Mouse (Mus musculus) cortical plate, adult 2 months (tissue): ENCODE measurements around the gene Pacsin2.
"Not testable (repeated sequence)": the region's sequence is repeated elsewhere in the genome, so short reads cannot be mapped to it uniquely, and the experiment has no call there.

Experiments used
- CTCF ChIP-seq: fragments of 200-500 bp; IDR thresholded peaks from 2 replicates; pipeline ENCODE4 v1.5.1; 2011; ENCODE audit warnings: mild to moderate bottlenecking, control low read depth, low read length; ENCODE audit not compliant: insufficient read depth; ENCODE audit errors: extremely low read depth
- POLR2A ChIP-seq: fragments of 200-500 bp; IDR thresholded peaks from 2 replicates; pipeline ENCODE4 v1.6.1; 2011; ENCODE audit warnings: mild to moderate bottlenecking, low read length, control low read depth; ENCODE audit not compliant: insufficient read depth; ENCODE audit errors: extremely low read depth

- TF ChIP-seq POLR2A, CTCF: not testable (repeated sequence)
Observed at GRCm38 (mm10) chr15:83368702-83369101, 95.7 kb downstream of the Pacsin2 start.
